Mouse (Mus musculus) cerebellum, adult 9-11 months (tissue): ENCODE measurements around the gene Sema4g.

Experiments
- DNase-seq: peaks from one replicate; pipeline ENCODE4 v3.0.0; 2022

Sema4g gene

DNA sequence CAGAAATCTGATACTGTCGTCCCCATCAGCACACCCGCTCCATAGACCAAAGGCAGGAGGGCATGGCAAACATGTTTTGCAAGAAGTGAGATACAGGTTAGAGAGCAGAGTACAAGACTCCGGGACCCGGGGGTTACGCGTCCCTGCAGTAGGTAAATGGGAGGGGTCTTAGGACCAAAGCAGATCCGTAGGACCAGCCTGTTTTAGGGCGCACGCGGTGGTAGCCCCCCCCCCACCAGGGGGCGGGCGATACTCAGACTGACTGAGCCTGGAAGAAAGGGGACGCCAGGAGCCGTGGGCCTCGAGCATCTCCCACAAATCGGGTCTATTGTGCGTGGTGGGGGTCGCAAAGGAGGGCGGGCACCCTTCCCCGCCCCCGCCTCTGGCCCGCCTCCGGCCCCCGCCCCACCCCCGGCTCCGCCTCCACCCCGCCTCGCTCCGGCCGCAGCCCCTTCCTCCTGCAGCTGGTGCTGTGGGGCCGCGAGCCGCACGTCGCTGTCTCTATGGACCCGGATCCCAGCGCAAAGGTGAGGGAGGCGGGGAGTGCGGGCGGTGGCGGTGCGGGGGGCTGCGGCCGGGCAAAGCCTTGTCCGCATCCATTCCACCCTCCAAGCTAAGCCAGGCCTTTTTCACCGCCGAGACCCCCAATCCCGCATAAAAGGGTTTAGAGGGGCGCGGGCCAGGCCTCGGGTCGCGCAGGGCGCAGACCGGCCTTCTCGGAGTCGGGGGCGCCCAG lies at the start of gene Sema4g:
Gene Sema4g (plus strand): TSS at position 271 of the 736 bp plus-strand sequence.
- peak; percentile 61 for DNase-seq

DNA sequence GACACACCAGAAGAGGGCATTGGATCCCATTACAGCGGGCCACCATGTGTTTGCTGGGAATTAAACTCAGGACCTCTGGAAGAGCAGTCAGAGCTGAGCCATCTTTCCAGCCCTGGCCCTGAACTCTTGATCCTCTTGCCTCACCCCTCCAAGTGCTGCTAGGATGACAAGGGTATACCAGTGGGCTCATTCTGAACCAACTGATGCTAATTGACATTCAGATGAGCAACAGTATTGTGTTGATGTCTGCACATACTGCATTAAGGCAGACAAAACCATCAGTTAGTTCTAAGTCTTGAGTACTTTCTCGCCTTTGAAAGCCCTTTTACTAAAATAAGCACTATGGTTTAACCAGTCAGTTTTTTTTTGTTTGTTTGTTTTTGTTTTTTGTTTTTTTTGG lies 29.3 kb upstream of the Sema4g start:
- DNase-seq = no peak

DNA sequence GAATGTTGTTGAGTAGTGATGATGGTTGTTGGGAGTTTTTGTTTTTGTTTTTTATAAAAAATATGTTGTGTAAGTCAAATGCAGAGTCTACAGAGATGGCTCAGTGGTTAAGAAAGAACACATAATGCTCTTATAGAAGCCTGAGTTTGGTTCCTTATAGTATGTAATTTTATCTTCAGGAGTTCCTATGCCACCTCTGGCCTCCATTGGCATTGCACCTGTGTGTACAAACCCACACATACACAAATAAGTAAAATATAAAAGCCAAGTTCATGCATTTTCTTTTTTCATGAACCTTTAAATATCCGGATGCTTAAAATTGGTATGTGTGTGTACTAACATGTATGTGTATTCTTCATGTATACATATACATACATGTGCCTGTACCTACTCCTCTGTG lies 22.9 kb upstream of the Sema4g start:
- no peak for DNase-seq

DNA sequence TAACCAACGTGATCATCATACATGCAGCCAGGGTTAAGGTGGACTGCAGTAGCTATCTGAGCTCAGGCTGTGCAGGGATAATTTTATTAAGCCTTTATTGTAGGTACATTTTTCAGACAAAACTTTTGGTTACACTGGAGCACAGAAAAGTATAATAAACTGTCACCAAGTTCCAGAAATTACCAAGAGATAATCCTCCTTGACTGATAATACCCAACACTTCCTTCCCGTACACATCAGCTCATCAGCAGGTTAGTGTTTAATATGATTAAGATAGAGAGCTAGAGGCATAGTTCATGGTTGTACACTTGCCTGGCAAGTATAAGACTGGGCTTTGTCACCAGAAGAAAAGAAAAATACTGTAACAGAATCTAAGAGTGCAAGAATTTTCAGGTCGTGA lies 20.6 kb upstream of the Sema4g start:
- no peak for DNase-seq

DNA sequence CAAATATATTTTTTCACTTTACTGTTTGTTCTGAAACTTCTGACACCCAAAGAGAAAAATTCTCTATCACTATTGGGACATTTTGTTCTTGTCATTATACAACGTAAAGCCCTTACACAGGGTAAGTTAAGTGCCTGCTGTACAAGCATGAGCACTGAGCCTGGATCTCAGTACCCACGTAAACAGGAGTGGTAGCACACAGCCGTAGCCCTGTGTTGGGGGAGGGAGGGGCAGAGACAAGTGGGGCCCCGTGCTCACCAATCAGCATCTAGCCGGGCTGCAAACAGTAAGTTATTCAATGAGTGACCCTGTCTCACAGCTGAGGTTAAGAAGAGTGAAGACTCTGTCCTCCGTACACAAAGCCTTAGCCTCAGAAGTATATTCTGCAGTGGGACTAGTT lies 12.3 kb upstream of the Sema4g start:
- no peak for DNase-seq

DNA sequence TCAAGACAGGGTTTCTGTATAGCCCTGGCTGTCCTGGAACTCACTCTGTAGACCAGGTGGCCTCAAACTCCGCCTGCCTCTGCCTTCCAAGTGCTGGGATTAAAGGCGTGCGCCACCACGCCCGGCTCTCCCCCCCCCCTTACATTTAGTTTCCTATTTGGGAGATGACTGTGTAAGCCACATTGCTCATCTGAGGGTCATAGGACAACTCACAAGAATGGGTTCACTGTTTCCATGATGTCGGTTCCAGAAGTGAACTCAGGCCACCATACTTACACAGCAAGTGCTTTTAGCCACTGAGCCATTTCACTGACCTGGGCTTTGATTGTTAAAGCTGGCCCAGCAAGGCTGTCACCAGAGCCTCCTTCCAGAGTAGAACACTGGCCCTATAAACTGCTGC lies 11.8 kb upstream of the Sema4g start:
- DNase-seq = no peak

DNA sequence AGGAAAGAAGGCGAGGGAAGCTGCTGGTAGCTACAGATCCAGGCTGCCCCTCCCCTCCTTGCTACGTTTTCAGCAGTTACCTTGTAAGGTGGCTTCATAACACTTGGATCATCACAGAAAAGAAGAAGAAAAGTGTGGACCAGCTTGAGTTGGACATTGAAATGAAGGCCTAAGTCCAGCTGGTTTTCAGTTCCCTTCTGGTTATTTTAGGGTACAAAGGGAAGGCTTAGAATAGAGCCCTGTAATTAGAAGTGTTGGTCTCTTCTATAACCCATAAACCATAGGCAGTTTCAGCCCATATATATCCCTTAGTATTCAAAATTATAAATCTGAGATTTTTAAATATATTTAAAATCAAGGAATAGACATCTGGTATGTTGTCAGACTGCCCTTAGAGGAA lies 8.1 kb upstream of the Sema4g start:
- no peak for DNase-seq

DNA sequence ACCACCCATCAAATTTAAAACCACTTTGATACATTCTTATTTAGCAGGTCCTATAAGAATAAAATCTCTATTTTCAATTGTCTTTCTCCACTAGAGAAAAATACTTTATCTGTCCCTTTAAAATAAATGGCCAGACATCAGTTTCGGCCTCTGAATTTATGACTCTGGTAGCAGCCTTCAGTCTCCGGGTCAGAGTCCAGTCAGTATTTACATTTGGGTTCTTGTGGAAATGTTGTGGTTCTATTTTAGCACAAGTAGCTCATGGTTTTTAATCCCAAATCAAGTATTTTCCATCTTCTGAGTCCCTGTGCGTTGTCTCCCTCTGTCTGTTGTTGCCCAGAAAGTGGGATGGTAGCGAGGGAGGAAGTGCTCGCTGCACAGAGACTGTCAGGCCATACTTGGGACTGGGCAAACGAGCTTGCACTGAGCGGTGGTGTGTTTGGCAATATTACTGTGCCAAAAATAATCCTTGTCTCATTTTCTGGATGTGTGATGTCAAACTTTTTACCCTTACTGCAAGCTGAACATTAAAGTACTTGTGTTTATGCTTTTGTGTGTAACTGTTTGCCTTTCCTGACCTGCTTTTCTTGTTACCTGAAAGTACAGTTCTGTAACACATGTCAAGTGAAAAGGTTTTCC lies 6.3 kb upstream of the Sema4g start:
- no peak for DNase-seq

DNA sequence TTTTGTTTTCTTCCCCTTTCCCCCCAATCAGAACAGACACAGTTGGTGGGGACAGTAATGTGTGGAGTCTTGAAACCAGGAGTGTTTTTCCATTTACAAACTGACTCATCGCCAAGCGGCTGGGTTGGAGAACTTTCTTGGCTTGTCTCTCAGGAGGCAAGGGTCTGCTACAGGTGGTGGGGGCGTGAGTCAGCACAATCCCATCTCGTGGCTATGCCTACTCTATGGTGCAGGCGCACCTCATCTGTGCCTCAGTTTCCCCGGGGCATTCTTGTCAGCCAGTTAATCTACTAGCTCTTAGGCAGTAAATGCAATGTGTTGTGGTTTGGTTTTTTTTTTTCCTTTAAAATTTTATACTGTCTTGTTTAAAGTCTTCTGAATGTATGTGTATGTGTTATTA lies 5.5 kb upstream of the Sema4g start:
- DNase-seq = no peak

DNA sequence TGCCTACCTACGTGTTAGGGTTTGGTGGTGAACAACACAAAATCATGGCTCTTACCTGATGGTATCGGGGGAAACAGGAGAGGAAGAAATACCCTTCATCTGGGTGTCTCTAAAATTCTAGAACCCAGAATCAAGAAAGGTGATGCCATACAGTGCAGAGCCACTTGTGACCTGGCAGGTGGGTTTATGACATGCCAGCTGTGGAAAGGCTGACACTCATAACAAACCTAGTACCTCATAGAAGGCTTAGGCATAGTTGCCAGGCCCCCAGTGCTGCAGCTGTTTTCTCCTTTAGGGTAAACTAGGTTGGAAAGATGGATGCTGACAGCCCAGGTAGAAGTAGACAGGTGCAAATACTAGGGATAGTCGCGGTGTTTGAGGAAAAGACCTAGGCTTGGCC lies 4.5 kb upstream of the Sema4g start:
- no peak for DNase-seq

DNA sequence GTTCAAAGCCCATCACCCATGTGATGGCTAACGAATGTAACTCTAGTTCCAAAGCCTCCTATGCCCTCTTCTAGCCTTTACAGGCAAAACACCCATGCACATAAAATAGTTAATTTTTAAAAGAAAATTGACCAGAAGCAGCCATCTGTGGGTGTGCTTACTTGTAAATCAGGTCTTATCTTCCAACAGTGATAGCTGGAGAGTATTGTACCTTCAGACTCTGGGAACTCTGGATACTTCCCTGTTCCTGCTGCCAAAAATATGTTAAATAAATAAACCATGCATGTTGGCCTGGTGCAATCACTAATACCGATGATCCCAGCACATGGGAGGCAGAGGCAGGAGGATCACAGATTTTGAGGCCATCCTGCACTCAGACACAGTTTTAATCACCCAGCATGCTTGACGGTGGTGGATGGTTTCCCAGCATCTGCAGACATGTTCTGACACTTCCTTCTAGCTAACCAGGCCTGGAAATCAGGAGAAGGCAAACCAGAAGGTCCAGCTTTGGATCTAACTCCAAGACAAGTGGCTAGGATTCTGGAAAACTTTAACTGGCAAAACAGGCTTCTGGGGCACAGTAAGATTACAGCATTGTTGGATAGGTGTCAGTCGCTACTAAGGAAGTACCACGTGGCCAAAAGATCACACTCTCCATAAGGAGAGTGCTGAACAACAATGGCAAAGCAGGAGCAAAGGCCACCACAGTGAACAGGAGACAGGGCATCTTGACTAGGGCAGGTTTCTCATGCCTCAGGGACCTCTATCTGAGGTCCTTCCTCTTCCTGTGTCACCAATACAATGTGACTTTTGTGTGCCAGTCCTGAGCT lies 3.5 kb upstream of the Sema4g start:
- DNase-seq = no peak

DNA sequence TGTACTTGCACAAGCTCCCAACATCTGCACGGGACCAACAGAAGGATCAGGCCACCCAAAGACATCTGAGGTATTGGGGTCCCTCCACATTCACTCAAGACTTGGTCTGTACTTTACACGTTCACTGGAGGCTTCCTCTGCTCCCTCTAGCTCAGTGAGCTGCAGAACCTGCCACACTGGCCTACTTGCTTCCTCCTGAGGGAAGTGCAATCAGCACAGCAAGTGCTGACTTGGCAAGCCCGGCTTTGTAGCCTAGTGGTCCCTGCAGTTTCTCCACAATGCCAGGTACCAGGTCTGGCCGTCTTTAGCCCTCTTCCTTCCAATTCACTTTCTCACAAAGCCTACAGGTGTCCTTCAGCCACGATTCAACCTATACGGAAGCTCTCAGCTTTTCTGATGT lies 1.9 kb upstream of the Sema4g start:
- DNase-seq = peak; percentile 17

DNA sequence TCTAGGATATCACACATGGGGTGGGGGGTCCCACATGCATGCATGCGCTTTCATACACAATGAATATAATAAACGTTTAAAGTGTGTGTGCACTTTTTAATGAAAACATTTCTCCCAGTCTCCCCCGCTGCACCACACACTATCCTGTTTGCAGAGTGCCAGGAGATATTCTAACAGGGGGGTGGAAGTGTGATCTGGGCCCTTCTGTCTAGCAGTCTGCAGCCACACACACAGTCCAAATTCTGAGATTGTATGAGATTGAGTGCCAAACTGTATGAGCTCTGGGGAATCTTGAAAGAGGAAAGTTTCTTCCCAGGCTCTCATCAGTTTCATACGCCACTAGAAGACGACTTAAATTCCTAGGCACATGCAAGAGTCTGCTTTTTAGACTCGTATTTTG lies 1.1 kb upstream of the Sema4g start:
- peak; percentile 22 for DNase-seq

DNA sequence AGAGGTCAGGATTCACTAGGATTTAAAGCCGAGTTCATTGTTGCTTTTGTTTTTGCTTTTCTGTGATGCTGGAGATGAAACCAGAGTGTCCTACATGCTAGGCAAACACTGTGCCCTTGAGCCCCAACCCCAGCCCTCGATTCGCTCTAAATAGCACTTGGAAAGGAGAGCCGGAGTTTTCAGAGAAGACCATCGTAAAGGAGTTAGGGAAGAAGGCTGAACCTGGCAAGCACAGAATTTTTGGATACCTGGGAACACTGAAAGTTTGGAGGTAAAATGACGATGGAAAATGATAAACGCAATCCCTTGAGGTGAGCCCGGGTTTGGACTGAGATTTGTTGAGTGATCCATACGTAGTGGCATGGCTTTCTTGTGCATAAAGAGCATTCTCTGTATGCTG lies 580 bp upstream of the Sema4g start:
- DNase-seq = no peak

DNA sequence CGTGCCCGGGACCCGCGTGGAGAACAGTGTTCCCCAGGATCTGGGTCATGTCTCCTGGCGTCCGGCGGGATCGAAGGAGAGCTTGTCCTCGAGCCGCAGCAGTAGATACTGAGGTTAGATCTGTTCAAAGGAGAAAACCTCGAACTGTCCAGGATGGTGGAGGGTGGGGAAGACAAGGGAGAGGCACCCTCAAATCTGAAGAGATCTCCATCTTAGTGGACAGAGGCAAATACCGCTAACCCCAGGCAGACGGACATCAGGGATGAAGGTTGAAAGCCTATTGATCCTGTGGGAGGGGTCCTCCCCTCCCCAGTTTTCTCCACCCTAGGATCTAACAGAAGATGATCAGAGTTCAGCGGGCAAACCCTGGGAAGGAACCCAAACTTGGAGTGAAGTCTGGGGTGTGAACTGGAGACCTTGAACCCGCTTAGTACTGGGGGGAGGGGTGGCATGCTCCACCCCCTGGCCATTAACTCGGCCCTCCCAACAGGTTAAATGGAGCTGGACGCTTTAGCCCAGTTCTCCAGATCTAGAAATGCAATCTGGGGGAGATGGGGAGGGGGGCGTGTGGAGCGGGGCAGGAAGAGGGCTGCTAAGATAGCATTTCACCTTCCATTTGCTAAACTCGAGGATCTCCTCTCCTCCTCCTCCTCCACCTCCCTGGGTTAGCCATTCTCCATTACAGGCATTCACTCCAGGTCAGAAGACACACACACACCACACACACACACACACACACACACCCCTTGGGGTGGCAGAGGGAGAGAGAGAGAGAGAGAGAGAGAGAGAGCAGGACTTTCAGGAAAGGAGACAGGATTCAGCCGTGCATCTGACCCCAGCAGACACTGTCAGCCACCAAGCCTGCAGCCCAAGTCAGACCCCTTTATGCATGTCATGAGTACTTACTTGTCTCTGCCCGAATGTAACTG lies 930 bp downstream of the Sema4g start:
- peak; percentile 55 for DNase-seq

DNA sequence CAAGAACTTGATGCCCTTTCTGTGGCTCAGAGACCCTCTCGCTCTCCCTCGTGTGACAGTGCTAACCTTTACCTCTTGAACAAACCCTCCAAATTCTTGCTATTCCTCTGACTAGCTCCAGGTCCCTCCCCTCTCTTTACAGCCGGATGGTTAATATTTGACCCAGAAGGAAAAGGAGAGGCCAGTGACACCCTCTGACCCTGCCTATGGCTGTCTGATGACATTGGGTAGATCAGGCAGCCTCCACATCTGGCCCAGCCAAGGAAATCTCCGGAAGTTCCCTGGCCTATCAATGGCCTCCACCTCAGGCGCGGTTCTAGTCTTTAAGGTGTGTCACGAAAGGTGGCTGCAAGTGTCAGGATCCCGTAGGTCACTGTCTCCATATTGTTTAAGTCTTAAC lies 2.1 kb downstream of the Sema4g start:
- peak; percentile 20 for DNase-seq

DNA sequence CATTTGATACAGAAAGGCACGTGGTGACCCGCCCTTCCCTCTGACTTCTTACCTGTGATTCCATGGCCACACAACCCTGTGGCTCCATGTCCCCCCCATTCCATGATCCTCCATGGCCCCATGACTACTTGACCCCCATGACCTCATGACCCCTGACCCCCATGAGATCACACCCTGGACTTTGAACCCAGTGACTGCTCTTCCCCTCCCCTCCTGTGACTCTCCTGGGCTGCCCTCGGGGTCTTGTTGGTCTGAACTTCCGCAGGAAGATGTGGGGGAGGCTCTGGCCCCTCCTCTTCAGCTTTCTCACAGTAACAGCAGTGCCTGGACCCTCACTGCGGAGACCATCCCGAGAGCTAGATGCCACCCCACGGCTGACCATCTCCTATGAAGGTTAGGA lies 3.3 kb downstream of the Sema4g start:
- DNase-seq = peak; percentile 25

DNA sequence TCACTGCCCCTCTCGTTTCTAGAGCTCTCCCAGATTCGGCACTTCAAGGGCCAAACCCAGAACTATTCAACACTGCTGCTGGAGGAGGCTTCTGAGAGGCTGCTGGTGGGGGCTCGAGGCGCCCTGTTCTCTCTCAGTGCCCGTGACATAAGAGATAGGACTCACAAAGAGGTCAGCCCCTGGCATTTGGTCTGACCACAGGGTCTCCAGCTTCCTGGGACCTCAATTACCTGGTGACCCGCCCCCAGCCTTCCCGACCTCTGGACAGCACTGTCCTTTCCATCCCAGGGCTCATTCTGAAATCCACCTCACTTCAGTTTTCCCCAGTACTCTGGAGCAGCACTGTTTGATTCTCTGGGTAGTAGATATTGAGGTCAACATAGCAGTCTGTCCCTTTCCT lies 3.8 kb downstream of the Sema4g start:
- DNase-seq = peak; percentile 16

DNA sequence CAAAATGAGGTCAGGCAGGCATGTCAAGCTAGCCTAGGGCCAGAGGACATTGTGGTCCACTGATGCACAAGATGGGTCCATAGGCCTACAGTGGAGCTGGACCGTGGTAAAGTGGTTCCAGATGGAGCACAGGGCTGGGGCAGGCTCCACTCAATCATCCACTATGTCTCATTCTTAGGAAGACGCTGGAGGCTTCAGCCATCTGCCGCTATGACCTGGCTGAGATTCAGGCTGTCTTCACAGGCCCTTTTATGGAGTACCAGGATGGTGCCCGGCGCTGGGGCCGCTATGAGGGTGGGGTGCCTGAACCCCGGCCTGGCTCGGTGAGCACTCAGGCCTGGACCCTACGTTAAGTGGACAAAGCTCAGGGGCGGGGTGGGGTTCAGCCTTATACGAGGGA lies 8.9 kb downstream of the Sema4g start:
- DNase-seq = peak; percentile 48

DNA sequence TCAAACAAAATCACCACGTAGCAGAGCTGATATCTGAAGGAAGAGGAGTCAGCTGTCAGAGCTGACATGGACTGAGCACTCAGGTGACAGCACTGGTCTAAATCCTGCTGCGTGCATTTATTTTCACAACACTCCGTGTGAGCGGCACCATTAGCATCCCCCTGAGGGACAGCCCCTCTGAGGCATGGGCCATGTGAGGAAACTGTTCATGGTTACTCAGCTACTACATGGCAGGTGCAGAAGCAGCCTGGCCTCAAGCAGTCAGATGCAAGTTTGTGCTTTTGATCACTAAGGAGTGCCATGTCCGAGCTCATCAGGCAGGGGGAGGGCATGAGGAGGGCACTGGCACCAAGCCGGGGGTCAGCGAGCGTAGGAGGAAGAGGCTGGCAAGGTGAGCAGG lies 10.7 kb downstream of the Sema4g start:
- peak; percentile 10 for DNase-seq

DNA sequence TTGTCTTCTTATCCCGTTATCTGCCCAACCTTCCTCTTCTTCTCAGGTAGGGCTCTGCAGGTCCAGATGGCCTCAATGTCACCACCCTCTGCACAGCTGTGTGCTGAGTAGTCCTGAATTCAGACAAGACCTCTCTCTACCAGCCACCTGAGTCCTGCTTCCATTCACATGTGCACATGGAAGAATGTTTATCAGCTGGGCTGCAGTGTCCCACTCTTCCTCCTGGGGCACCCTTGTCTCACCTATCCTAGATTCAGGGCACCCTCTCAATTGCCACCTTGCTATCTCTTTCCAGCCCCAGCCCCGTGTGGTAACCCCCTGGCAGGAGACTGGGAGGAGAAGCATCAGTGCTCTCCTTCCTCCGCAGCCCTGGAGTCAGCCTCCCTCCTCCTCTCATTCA lies 13.4 kb downstream of the Sema4g start:
- peak; percentile 28 for DNase-seq

DNA sequence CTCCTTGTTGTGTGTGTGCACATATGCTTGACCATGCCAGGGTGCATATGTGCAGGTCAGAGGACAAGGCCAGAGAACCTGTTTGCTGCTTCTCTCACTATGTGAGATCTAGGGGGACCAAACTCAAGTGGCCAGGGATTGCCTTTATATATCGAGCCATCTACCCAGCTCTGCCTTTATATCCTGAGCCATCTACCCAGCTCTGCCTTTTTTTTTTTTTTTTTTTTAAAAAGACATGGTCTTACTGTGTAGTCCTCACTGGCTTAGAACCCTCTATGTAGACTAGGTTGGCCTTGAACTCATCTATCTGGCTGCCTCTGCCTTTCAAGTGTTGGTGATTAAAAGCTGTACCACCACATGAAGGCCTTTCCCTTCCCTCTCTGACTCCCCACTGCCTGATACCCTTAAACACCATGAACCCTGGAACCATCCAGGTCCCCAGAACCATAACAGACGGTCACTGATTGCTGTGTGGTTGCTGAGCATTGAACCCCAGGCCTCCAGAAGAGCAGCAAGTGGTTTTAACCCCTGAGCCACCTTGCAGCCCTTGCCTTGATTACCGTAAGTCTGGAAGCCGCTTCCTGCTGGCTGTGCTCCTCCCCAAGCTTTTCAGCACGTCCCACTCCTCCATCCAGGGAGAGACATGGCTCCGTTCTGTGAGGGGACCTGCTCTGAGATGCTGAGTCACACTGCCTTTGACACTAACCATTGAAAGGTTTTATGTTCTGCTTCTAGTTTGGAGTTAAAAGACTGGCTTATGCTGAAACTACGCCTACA lies 15.0 kb downstream of the Sema4g start:
- DNase-seq = no peak
